In genomic region chr4:108503023-108503422, GRCm38 (mm10) we compare ENCODE assay signal across 28 mouse cellular contexts.
"Had no signal": no experiment of that assay in that cellular context is flagged by ENCODE, and none has a peak within 500 bp of the region (broad histone marks: within the 10 kb centered on the region; RNA-seq: fewer than 3 reads in every experiment).

No protein-coding gene starts in this region.

- DNase-seq: left cerebral cortex, postnatal 4 days; liver; liver, embryonic 13.5 days; liver, postnatal 0 days; lung, adult 18-20 months; lung, adult 2 months; lung, embryonic 14.5 days; lung, postnatal 10 days; lung, postnatal 14 days; lung, postnatal 36 days; lung, postnatal 4 days; midbrain, embryonic 14.5 days had no signal

- H3K4me3 ChIP-seq: limb, embryonic 10.5 days; limb, embryonic 12.5 days; limb, embryonic 13.5 days; limb, embryonic 15.5 days; liver, embryonic 12.5 days; liver, embryonic 13.5 days; liver, embryonic 15.5 days; lung, embryonic 15.5 days; megakaryocyte, embryonic 14.5 days; midbrain, embryonic 10.5 days; midbrain, embryonic 12.5 days; midbrain, embryonic 13.5 days; midbrain, embryonic 15.5 days; myocyte; neural tube, embryonic 12.5 days had no signal

- H3K9me3 ChIP-seq: limb, embryonic 10.5 days; limb, embryonic 12.5 days; limb, embryonic 13.5 days; limb, embryonic 15.5 days; liver, embryonic 12.5 days; liver, embryonic 13.5 days; liver, embryonic 15.5 days; lung, embryonic 15.5 days; megakaryocyte, embryonic 14.5 days; midbrain, embryonic 10.5 days; midbrain, embryonic 12.5 days; midbrain, embryonic 13.5 days; midbrain, embryonic 15.5 days; neural tube, embryonic 12.5 days had no signal

- H3K27me3 ChIP-seq: limb, embryonic 12.5 days; limb, embryonic 13.5 days; limb, embryonic 15.5 days; liver, embryonic 12.5 days; liver, embryonic 13.5 days; liver, embryonic 15.5 days; lung, embryonic 15.5 days; megakaryocyte, embryonic 14.5 days; midbrain, embryonic 12.5 days; midbrain, embryonic 13.5 days; midbrain, embryonic 15.5 days; neural tube, embryonic 12.5 days had no signal

- H3K9ac ChIP-seq: limb, embryonic 12.5 days; limb, embryonic 13.5 days; limb, embryonic 15.5 days; liver, embryonic 12.5 days; liver, embryonic 13.5 days; liver, embryonic 14.5 days; liver, embryonic 15.5 days; liver, postnatal 0 days; lung, embryonic 14.5 days; lung, embryonic 15.5 days; midbrain, embryonic 12.5 days; midbrain, embryonic 13.5 days; midbrain, embryonic 15.5 days; neural tube, embryonic 12.5 days had no signal

- H3K4me1 ChIP-seq: limb, embryonic 10.5 days; limb, embryonic 12.5 days; limb, embryonic 13.5 days; limb, embryonic 15.5 days; liver, embryonic 12.5 days; liver, embryonic 13.5 days; liver, embryonic 15.5 days; lung, embryonic 15.5 days; midbrain, embryonic 10.5 days; midbrain, embryonic 12.5 days; midbrain, embryonic 13.5 days; midbrain, embryonic 15.5 days; neural tube, embryonic 12.5 days had no signal

- H3K27ac ChIP-seq: limb, embryonic 10.5 days; limb, embryonic 12.5 days; limb, embryonic 13.5 days; limb, embryonic 15.5 days; liver, embryonic 12.5 days; liver, embryonic 13.5 days; liver, embryonic 14.5 days; liver, embryonic 15.5 days; lung, embryonic 15.5 days; macrophage; midbrain, embryonic 10.5 days; midbrain, embryonic 12.5 days; midbrain, embryonic 13.5 days; midbrain, embryonic 15.5 days; neural tube, embryonic 12.5 days had no signal
